Mouse (Mus musculus) cortical plate, adult 2 months (tissue): ENCODE measurements around the gene Taf1b.

Experiments
- CTCF ChIP-seq: fragments of 200-500 bp; IDR thresholded peaks from 2 replicates; pipeline ENCODE4 v1.5.1; 2011; ENCODE audit warnings: mild to moderate bottlenecking, control low read depth, low read length; ENCODE audit not compliant: insufficient read depth; ENCODE audit errors: extremely low read depth
- POLR2A ChIP-seq: fragments of 200-500 bp; IDR thresholded peaks from 2 replicates; pipeline ENCODE4 v1.6.1; 2011; ENCODE audit warnings: mild to moderate bottlenecking, low read length, control low read depth; ENCODE audit not compliant: insufficient read depth; ENCODE audit errors: extremely low read depth

GRCm38 (mm10) chr12:24586193-24586592 lies 88.0 kb downstream of the Taf1b start:
- no peak for TF ChIP-seq POLR2A
- TF ChIP-seq CTCF = no peak
